Mouse (Mus musculus) kidney, adult 2 months (tissue): Measurements from ENCODE around the gene Cdk5r2.

Source experiments
- CTCF ChIP-seq: fragments of 200-500 bp; conservative IDR thresholded peaks from 2 replicates; pipeline ENCODE4 v1.5.1; 2011; ENCODE audit warnings: low read depth, mild to moderate bottlenecking, control low read depth, low read length, moderate library complexity, mixed read lengths; ENCODE audit not compliant: insufficient read depth, insufficient read length
- POLR2A ChIP-seq: fragments of 200-500 bp; IDR thresholded peaks from one replicate; pipeline ENCODE4 v1.6.1; 2011; ENCODE audit warnings: low read depth, low read length, control low read depth

DNA sequence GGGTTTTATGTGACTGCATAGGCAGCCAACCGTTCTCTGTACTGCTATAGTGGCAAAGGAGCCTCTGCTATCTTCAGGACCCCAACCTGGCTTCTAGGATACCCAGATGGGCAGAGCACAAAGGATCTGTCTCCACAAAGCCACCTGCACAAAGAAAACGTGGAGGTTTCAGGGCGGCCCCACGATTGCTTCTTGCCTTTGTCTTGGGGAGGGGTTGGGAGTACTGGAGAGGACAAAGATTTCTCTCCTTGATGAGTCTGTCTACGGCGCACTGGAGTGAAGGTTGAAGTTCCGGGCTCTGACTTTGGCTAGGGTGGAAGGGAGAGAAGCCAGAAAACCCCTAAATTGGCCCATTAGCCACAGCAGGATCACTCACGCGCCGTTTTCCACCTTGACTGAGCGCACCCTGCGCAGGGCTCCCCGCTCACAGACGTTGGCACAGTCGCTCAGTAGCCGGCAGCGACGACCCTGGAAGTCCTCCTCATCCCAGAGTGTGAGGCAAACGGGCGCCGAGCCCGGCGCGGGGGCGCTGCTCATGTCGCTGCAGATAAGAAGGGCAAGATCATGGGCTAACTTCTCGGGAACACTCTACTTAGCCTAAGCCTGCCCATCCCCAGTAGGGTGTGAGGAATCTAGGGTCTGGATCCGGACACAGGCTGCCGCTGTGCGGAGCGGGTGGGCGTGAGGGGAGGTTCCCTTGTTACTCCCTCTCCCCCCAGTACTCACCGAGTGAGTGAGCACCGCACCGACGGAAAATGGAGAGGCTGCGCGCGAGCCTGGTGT is 37.8 kb downstream of the Cdk5r2 start:
- TF ChIP-seq POLR2A (no peak), CTCF (no peak)
